Mouse (Mus musculus): ENCODE data around the gene Gm21788. TPM values are rescaled to one million over a fixed set of nuclear protein-coding genes. Genes with fewer than 3 reads are reported as not detected.
"Not testable (repeated sequence)": the region's sequence is repeated elsewhere in the genome, so short reads cannot be mapped to it uniquely, and the experiment has no call there.

The Gm21788 gene
- not detected in 2 replicates for polyA plus RNA-seq (2012; rRNA removed)

GRCm38 (mm10) chrY:7404710-7405109 is at the start of gene Gm21788:
TSS of gene Gm21788 (plus strand) at chrY:7405010.
- not testable (repeated sequence) for H3K27me3 ChIP-seq (ENCODE audit: control insufficient read depth, insufficient read depth, low read length)

More at GRCm38 (mm10) chrY:7404710-7405109, at the start of gene Gm21788:
- not testable (repeated sequence) for H3K4me1 ChIP-seq (ENCODE audit: control insufficient read depth, insufficient read depth, low read length); H3K27ac ChIP-seq (ENCODE audit: control insufficient read depth, insufficient read depth, low read depth, low read length); H3K4me3 ChIP-seq (ENCODE audit: control insufficient read depth, low read depth, low read length); H3K36me3 ChIP-seq (ENCODE audit: control insufficient read depth, insufficient read depth, low read length)

Other genes with a start within 250 kb of the Gm21788 start
- gene Gm21244, start 235.7 kb upstream of the Gm21788 start, polyA plus RNA-seq (2012; rRNA removed): 1.2 and 1.6 TPM in 2 replicates
- gene Gm28998, start 151.2 kb upstream of the Gm21788 start, polyA plus RNA-seq (2012; rRNA removed): not detected in 2 replicates
- not detected in 2 replicates for gene Gm20826, start 233.5 kb downstream of the Gm21788 start, polyA plus RNA-seq (2012; rRNA removed)